Mouse (Mus musculus): ENCODE results near the gene Sgcb. TPM values are rescaled to one million over a fixed set of nuclear protein-coding genes. Genes with fewer than 3 reads are reported as not detected.

Sgcb gene
- 4.4 and 7.3 TPM in 2 replicates for total RNA-seq (2015)
- total RNA-seq (2017) = 3.7 and 4.3 TPM in 2 replicates

GRCm38 (mm10) chr5:73647261-73647900 is at the start of gene Sgcb:
TSS of gene Sgcb (minus strand) at chr5:73647790.
- peak; percentile 83 for ATAC-seq (replicated peaks; ENCODE audit: poor library complexity)

DNA sequence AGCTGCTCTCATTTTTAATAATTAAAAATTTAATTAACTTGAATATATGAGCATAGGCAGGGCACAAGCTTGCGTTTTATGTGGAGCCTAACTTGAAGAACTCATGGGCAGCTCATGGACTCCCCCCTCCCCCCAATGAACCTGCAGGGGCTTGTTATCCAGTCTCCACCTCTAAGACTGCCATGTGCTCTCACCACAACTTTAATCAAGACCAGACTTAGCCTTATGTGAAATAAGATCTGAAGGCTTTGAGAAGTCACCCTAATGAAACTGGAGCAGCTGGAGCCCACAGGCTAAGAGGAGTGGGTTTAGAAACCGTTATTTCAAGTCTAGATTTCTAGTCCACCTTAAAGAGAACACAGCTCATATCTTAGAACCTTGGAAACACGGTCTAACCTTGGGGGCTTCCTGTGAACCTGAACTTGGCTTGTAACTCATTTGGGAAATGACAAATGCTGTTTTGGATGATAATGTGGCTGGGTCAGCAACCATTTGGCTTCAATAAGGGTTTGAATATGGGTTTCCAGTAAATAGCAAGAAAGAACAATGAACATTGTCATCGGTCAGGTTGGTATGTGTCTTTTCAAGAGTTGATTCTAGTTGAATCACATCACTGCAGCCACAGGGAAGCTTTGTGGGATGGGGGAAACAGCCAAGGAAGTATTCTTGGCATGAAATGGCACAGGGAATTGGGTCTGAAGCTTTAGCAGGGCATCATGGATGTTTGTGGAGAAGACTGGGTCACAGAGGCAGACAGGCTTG is 46.8 kb upstream of the Sgcb start:
- ATAC-seq (replicated peaks; ENCODE audit: poor library complexity) = no peak

GRCm38 (mm10) chr5:73693778-73694177 is 46.2 kb upstream of the Sgcb start:
- ATAC-seq (replicated peaks; ENCODE audit: poor library complexity) = no peak

DNA sequence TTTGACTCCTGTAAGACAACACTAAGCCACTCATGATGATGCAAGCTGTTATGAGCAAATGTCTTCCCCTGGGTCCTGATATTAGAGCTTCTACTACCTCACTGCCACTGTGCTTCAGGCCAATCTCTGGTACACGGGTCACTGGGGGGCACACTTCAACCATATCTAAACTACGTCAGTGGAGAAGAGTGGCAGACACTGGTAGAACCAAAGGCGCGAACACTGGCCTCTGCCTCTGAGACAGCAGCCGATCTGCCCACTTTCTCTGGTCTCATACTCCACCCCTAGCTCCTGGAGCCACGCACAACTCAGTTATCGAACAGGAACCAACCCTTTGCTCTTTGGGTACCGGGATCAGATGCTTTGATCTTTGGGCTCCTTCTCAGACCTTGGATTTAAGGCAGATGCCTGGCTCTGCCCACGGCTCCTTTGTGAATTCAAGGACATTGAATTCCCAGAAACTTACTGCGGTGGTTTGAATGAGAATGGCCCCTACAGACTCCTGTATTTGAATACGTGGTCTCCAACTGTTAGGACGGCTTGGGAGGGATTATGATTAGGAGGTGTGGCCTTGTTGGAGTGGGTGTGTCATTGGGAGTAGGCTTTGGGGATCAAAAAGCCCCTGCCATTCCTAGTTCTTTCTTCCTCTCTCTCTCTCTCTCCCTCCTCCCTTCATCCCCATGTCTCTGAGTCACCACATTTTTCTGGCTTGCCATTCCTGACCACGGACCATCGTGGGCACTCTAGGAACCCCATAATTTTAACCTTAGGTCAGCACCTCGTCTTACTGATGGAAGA is 44.3 kb upstream of the Sgcb start:
- no peak for ATAC-seq (replicated peaks; ENCODE audit: poor library complexity)

DNA sequence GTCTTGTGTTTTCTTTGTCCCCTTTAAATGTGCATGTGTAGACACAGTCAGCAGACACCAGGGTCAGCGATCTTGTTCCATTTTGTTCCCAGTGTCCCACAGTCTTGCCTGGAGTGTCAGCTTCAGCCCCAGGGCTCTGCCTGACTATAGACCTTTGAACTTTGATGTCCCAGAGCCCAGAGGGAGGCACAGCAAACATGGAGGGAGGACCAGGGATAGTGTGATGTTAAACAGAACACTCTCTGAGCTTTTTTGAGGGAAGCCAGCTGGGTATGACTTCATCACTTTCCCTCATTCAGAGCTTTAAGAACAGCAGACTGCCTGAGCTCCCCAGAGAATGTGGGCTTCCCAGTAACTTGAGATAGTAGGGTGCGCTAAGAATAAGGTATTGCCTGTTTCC is 42.6 kb upstream of the Sgcb start:
- no peak for ATAC-seq (replicated peaks; ENCODE audit: poor library complexity)

DNA sequence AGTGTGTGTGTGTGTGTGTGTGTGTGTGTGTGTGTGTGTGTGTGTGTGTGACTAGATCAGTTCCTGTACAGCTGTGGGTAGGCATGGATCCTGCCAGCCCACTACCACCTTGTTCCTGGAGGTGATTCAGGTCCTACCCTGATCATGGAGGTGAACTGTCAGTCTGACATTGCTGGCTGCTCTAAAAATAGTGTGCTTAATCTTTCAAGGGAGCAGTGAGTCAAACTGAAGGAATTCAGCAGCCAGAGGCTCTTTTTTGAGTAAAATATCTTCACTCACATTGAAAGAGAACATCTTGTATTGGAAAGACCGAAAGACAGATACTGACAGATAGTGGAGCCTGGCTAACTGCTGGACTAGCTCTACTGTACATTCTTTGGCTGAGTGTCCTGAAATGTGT is 41.0 kb upstream of the Sgcb start:
- ATAC-seq (replicated peaks; ENCODE audit: poor library complexity) = no peak

DNA sequence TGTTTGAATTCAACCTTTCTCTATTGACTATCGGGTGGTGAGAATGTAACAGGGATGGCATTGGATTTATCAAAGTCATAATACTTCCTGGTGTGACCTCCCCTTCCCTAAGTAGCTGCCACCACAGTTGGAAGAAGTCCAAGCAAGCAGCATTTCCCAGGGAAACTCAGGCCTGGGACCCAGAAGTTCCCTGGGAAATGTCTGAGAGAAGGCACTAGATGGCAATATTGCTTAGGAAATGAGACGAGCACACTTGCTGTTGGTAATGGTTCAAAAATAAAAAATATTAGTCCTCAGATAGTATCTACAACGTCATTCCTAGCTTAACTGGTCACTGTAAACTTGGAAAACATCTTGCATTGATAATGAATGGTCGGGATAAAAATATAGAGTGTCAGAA is 38.6 kb upstream of the Sgcb start:
- no peak for ATAC-seq (replicated peaks; ENCODE audit: poor library complexity)

GRCm38 (mm10) chr5:73683706-73684409 is 36.3 kb upstream of the Sgcb start:
- ATAC-seq (replicated peaks; ENCODE audit: poor library complexity) = no peak

- no peak for ATAC-seq (replicated peaks; ENCODE audit: poor library complexity)
These were observed 35.6 kb upstream of the Sgcb start for GRCm38 (mm10) chr5:73683221-73683620.

- no peak for ATAC-seq (replicated peaks; ENCODE audit: poor library complexity)
These were observed 29.0 kb upstream of the Sgcb start for GRCm38 (mm10) chr5:73676626-73677025.

- no peak for ATAC-seq (replicated peaks; ENCODE audit: poor library complexity)
These were observed 28.0 kb upstream of the Sgcb start for GRCm38 (mm10) chr5:73675604-73676003.

DNA sequence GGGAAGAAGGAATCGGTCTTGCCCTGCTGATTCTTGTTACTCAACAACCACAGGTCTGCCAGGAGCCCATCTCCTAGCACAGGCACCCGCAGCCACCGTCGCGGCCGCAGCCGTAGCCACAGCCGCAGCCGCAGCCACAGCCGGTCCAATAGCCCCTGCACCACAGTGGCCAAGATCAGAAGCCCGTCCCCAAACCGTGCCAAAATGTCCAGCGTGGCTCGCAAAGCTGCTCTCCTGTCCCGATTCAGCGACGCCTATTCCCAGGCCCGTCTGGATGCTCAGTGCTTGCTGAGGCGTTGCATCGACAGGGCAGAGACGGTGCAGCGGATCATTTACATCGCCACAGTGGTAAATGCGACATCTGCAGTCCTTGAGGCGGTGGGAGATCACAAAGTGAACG is 21.8 kb upstream of the Sgcb start:
- ATAC-seq (replicated peaks; ENCODE audit: poor library complexity) = no peak

- no peak for ATAC-seq (replicated peaks; ENCODE audit: poor library complexity)
These were observed 20.3 kb upstream of the Sgcb start for GRCm38 (mm10) chr5:73667877-73668276.

GRCm38 (mm10) chr5:73666695-73667094 is 19.1 kb upstream of the Sgcb start:
- no peak for ATAC-seq (replicated peaks; ENCODE audit: poor library complexity)

- ATAC-seq (replicated peaks; ENCODE audit: poor library complexity) = no peak
These were observed 4.2 kb upstream of the Sgcb start for GRCm38 (mm10) chr5:73651855-73652201.

DNA sequence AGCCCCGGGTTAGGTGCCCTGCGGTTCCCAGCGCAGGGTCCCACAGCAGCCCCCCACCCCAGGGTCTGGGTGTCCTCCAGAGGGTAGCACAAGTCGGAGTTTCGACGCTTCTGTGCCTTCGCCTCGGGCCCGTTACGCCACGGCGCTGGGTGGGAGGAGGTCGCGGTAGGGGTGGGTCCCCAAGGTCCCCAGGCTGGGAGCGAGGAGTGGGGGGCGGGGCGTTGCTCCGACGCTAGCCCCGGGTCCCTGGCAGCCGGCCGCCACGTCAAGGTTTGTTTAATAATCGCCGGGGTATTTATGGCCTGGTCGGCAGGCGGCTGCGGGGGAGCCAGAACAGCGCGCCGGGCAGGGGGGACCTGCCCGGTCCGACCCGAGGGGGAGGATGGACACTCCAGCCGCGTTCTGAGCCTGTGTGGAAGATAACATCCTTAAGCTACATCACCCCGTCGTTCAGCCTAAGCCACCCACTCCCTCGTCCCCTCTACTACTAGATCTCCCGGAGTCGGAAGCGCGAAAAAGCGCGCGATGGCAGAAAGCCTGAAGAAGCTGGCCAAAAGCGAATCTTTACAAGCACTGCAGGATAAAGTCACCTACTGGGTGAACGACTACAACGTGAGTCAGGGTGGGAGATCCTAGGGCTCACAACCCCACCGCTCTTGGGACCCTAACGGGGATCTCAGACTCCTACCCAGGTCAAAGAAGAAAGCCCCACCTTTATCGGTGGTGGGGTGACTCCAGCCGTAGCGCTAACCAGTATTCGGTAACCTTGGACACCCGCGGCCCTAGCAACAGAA is 3.7 kb upstream of the Sgcb start, which contains the start of gene Spata18:
Gene Spata18 (plus strand): TSS at position 319 of the 794 bp plus-strand sequence.
- ATAC-seq (replicated peaks; ENCODE audit: poor library complexity) = 0 out of 2 replicates have a peak, but pooled peaks have one; percentile 7

DNA sequence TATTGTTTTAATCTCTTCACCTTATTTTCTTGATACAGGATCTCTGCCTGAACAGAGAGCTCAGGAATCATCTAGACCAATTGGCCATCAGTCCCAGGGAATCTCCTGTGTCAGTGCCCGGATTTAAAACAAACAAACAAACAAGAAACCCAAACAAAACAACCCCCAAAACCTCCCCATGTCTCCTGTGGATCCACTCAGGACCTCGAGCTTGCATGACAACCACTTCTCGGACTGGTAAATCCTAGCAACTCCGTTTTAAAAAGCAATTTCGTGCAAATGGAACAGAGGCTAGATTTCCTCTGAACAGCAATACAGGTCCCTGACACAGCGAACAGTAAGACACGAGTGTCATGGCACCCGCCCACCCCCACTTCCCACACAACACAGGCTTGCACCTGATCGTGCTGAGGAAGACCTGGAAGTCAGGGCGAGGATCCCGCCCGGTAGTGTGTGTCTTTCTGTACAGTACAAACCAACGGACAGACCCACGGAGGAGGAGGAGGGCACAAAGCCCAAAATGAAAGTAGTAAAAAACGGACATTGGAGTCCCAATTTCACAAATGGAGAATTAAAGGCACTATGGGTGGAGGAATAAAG is 2.9 kb upstream of the Sgcb start:
- ATAC-seq (replicated peaks; ENCODE audit: poor library complexity) = no peak

DNA sequence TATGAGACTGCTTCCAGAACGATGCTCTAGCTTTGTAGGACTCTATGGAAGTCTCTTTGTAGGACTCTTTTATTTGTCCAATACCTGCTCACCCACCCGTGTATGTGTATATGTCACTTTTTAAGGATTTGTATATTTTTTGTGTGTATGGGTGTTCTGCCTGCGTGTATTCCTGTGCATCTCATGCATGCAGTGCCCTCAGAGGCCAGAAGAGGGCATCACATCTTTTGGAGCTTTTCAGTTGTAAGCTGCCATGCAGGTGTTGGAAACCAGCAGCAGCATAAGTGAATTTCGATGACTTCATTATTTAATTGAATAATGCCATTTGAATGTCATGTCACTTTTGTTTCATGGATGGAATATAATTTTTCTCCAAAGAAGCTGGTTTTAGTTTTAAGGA is 5.5 kb downstream of the Sgcb start:
- peak; percentile 58 for ATAC-seq (replicated peaks; ENCODE audit: poor library complexity)

DNA sequence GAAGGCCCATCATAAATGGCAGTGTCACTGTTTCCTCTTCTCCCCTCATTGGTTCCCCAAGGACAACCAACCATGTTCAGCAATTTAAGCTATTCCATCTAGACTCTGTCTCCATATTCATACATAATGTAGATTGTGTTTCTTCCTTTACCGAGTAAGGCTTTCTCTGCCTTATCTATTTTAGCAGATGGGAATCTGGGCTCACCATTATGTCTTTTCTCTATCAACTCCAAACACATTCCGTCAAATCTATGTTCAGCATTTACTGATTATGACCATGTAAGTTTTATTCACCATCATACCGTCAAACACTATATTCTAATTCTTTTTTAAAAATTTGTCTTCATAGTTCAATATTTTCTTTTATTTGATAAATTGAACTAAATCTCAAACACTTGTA is 6.5 kb downstream of the Sgcb start:
- ATAC-seq (replicated peaks; ENCODE audit: poor library complexity) = no peak

Data from megakaryocyte progenitor cell, adult 5-6 weeks (primary cell).